Mouse (Mus musculus) gastrocnemius, adult 8-10 months (tissue): ENCODE results near the gene E330014E10Rik. TPM values are rescaled to one million over a fixed set of nuclear protein-coding genes. Genes with fewer than 3 reads are reported as not detected.
"Not testable (repeated sequence)": the region's sequence is repeated elsewhere in the genome, so short reads cannot be mapped to it uniquely, and the experiment has no call there.

Experiments
- DNase-seq, 2 experiments: peaks; one replicate each; pipeline ENCODE4 v3.0.0; 2022; ENCODE audit warnings: low spot score in 2 of 2
- total RNA-seq, 4 experiments: library from RNA; stranded (reverse); gene quantifications; 2 replicates each; pipeline ENCODE4 v1.2.4; 2022

The E330014E10Rik gene
- total RNA-seq, result not detected

GRCm38 (mm10) chr5:95775690-95776089 lies at the start of gene E330014E10Rik:
Gene E330014E10Rik, plus strand, starts transcription at chr5:95775990.
- not testable (repeated sequence) for DNase-seq

DNA sequence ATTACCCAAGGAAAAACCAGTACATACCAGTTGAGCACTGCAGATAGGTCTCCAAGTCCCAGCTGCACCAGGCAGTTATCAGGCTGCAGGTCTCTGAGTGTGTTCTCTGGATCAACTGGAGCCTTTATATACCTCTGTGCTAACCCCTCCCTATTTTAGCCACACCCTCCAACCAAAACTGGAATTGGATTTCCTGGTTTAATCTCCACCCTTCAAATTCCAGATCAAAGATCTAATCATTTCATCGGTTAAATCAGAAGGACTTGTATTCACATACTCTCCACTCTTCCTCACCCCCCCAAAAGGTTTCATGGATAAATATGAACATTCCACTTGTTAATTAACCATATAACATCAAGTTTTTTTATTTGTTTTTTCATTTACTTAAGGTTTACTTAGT lies 39.7 kb upstream of the E330014E10Rik start, which contains the start of gene Gm7978:
Gm7978 (minus strand) TSS at position 101 of the 400 bp plus-strand sequence.
- not testable (repeated sequence) for DNase-seq

DNA sequence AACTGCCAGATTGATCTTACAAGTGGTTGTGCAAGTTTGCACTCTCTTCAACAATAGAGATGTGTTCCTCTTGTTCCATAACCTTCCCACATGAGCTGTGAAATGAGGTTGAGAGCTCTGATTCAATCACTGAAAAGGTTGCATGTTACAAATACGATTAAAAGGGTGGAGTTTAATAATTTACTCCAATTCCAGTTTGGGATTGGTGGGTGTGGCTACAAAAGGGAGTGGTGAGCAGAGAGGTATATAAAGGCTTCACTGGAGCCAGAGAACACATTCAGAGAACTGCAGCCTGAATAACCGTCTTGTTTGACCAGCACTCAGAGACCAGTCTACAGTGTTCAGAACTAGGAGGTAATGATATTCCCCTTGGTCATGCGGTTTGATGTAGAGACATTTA lies 34.1 kb upstream of the E330014E10Rik start, which contains the start of gene Gm7982:
Gm7982 (plus strand) TSS at position 301 of the 400 bp plus-strand sequence.
- not testable (repeated sequence) for DNase-seq

- not testable (repeated sequence) for DNase-seq
These were observed 35.1 kb downstream of the E330014E10Rik start for GRCm38 (mm10) chr5:95810841-95811240.

- DNase-seq, result no peak
These were observed 60.8 kb downstream of the E330014E10Rik start for GRCm38 (mm10) chr5:95836580-95836979.

DNA sequence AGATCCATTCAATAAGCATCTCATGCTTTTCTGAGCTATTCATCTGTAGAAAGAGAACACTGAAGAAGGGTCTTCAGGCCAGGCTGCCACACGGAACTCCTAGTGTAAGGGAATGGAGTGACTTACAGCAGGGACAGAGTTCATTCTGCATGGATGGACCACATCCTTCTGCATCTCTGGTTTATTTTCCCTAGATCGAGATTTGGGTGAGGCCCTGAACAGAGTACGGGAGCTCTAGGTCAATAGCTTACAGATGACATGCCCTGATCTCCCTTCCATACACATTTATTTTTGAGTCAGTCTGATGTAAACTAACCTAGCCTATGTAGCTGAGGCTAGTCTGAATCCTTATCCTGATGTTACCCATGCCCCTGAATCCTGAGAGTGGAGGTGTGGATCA lies 78.2 kb downstream of the E330014E10Rik start:
- no peak for DNase-seq

Other genes starting within 250 kb of the E330014E10Rik start
- not detected for gene Gm7971, start 181.1 kb upstream of the E330014E10Rik start, total RNA-seq
- gene Gm7978, start 39.8 kb upstream of the E330014E10Rik start, total RNA-seq, result not detected
- gene Gm7982, start 34.0 kb upstream of the E330014E10Rik start, total RNA-seq, result not detected
- 1 to 10 TPM in 1 of 4 experiments, under 1 TPM in 2, not detected in 1; 0.73 to 1.2 (median 0.76) TPM for gene Cxcl13, start 181.0 kb downstream of the E330014E10Rik start, total RNA-seq